8 mouse cellular contexts compared by ENCODE assay signal in the genomic region with DNA sequence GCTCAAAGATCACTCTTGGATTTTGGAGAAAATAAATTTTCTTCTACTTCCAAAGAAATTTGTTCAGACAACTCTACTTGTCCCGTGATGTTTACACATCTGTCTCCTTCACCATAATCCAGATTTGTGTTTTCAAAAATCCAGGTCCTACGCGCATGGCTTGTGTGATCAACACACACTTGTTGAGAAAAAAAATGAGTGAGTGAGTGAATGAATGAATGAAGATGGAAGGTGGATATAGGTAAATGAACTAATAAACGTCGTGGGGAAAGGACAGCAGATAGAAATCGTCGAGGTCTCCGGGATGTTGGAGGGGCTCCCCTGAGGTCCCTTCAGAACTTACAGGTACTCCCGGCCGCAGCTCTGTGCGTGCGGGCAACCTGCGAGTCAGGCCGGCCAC. TPM values are rescaled to one million over a fixed set of nuclear protein-coding genes. Genes with fewer than 3 reads are reported as not detected.
DNase-seq lines count a peak whose midpoint lies in the region; ATAC-seq and TF ChIP-seq lines count a peak whose summit lies in the region.

No protein-coding gene starts in this region.

- H3K36me3 ChIP-seq in thymus, adult 2 months (ENCODE audit: control insufficient read depth, insufficient read depth, low read length), result peaks cover 5% of the 10 kb centered on the region; the same call in 1 of the 2 replicates
- peaks cover 26% of the 10 kb centered on the region for H3K36me3 ChIP-seq in liver, embryonic 14.5 days (replicated peaks; ENCODE audit: control insufficient read depth, insufficient read depth, low read depth)

- TF ChIP-seq EP300 in liver, embryonic 14.5 days (IDR thresholded peaks at IDR 0.05; ENCODE audit: low read depth), result no peak

- no peaks in the 10 kb centered on the region for H3K9me3 ChIP-seq in liver, embryonic 14.5 days (ENCODE audit: control insufficient read depth, low read length)

- no peak for DNase-seq in gastrocnemius, adult 2 months
- DNase-seq in gastrocnemius, postnatal 10 days, result no peak
- no peak for DNase-seq in thymus, adult 2 months
- no peak for DNase-seq in thymus, adult 18-20 months
- DNase-seq in liver, embryonic 14.5 days (ENCODE audit: low read depth in 3 of 3, low spot score in 3 of 3), result no peak
- no peak for DNase-seq in adrenal gland, postnatal 14 days
- DNase-seq in T-cell, adult 2 months (ENCODE audit: low spot score), result no peak
- DNase-seq in layer of hippocampus, postnatal 36 days, result no peak

- peak; percentile 7 for ATAC-seq in liver, embryonic 14.5 days (ENCODE audit: insufficient read depth)

- no peak for TF ChIP-seq CTCF in gastrocnemius, adult 2 months (IDR thresholded peaks at IDR 0.05)
- no peak for TF ChIP-seq CTCF in thymus, adult 2 months (IDR thresholded peaks at IDR 0.05; ENCODE audit: borderline replicate concordance, control insufficient read depth, extremely low read depth, insufficient read depth, low read length, poor library complexity)
- no peak for TF ChIP-seq CTCF in liver, embryonic 14.5 days (IDR thresholded peaks at IDR 0.05; ENCODE audit: low read depth)

- peak overlapping the region; percentile 76 for H3K9ac ChIP-seq in liver, embryonic 14.5 days (replicated peaks)

- no peak for TF ChIP-seq POLR2A in thymus, adult 2 months (IDR thresholded peaks at IDR 0.05; ENCODE audit: control insufficient read depth, extremely low read depth, insufficient read depth, low read length, poor library complexity)

- peak overlapping the region; percentile 90 for H3K4me3 ChIP-seq in gastrocnemius, adult 2 months
- peak overlapping the region; percentile 73 for H3K4me3 ChIP-seq in thymus, adult 2 months (ENCODE audit: control insufficient read depth, insufficient read depth, low read length)
- peak overlapping the region; percentile 71 to 91 for H3K4me3 ChIP-seq in liver, embryonic 14.5 days (ENCODE audit: insufficient read depth in 1 of 2, low read depth in 2 of 2, low read length in 2 of 2)

- H3K27me3 ChIP-seq in thymus, adult 2 months (ENCODE audit: control insufficient read depth, insufficient read depth, low read length), result no peaks in the 10 kb centered on the region
- no peaks in the 10 kb centered on the region for H3K27me3 ChIP-seq in liver, embryonic 14.5 days (ENCODE audit: control insufficient read depth, insufficient read depth, low read length)

- WGBS in thymus, adult 2 months, result under 1% methylated on average over 14 of the region's 14 CpGs
- WGBS in liver, embryonic 14.5 days (ENCODE audit: insufficient replicate concordance), result under 1% methylated on average over 14 of the region's 14 CpGs

- peak overlapping the region; percentile 97 for H3K27ac ChIP-seq in gastrocnemius, adult 2 months
- H3K27ac ChIP-seq in thymus, adult 2 months (ENCODE audit: control insufficient read depth, insufficient read depth, low read length), result no peak overlapping the region
- H3K27ac ChIP-seq in liver, embryonic 14.5 days, result peak overlapping the region; percentile 83

- H3K4me2 ChIP-seq in liver, embryonic 14.5 days (ENCODE audit: low read depth), result peak overlapping the region; percentile 95

- intact Hi-C loops in gastrocnemius, adult 2 months (cut with DNase I), result loop anchor here (5.0 kb wide), 1 partner anchor 249 kb away; no protein-coding TSS in a partner anchor

- H3K4me1 ChIP-seq in thymus, adult 2 months (replicated peaks; ENCODE audit: control insufficient read depth, insufficient read depth, low read length), result peaks cover 28% of the 10 kb centered on the region
- H3K4me1 ChIP-seq in liver, embryonic 14.5 days (replicated peaks; ENCODE audit: control insufficient read depth in 2 of 2, insufficient read depth in 2 of 2, low read length in 1 of 2), result peaks cover 9 to 29% of the 10 kb centered on the region in 2 experiments; a peak in 3 of 4 replicates

RNA-seq across cellular contexts. Expression of gene Ppil1, which starts 0.6 kb away (rescaled TPM):
- 1 to 10 TPM; 5.1 to 7.3 TPM for total RNA-seq in gastrocnemius, adult 2 months (2021)
- 10 to 100 TPM; 11.4 to 12.4 TPM for total RNA-seq in gastrocnemius, postnatal 10 days (2021)
- 57.1 and 65.9 TPM in 2 replicates for polyA plus RNA-seq in thymus, adult 2 months (2012; rRNA removed)
- polyA plus RNA-seq in liver, embryonic 14.5 days (2012; rRNA removed), result 46.2 and 47.9 TPM in 2 replicates
- polyA plus RNA-seq in liver, embryonic 14.5 days (2014; fragmentation: Nextera tagmentation; extraction: Ambion mirVana), result 84.7 and 87.3 TPM in 2 replicates
- total RNA-seq in adrenal gland, postnatal 14 days (2021), result 26.0 and 26.4 TPM in 2 replicates
- total RNA-seq in layer of hippocampus, postnatal 36 days (2021), result 10 to 100 TPM; 17.6 to 17.9 TPM

RNA-seq across cellular contexts. Expression of gene BC004004, which starts 5.2 kb away (rescaled TPM):
- 100 to 1,000 TPM; 110 to 121 TPM for total RNA-seq in gastrocnemius, adult 2 months (2021)
- 100 to 1,000 TPM; 115 to 118 TPM for total RNA-seq in gastrocnemius, postnatal 10 days (2021)
- polyA plus RNA-seq in thymus, adult 2 months (2012; rRNA removed), result 46.0 and 61.3 TPM in 2 replicates
- polyA plus RNA-seq in liver, embryonic 14.5 days (2012; rRNA removed), result 26.1 and 27.4 TPM in 2 replicates
- polyA plus RNA-seq in liver, embryonic 14.5 days (2014; fragmentation: Nextera tagmentation; extraction: Ambion mirVana), result 57.7 and 58.1 TPM in 2 replicates
- 135 and 139 TPM in 2 replicates for total RNA-seq in adrenal gland, postnatal 14 days (2021)
- 10 to 100 TPM; 77.6 to 80.4 TPM for total RNA-seq in layer of hippocampus, postnatal 36 days (2021)

RNA-seq across cellular contexts. Expression of gene Cpne5, which starts 25.4 kb away (rescaled TPM):
- total RNA-seq in gastrocnemius, adult 2 months (2021), result not detected
- total RNA-seq in gastrocnemius, postnatal 10 days (2021), result under 1 TPM; 0.32 to 0.49 TPM
- polyA plus RNA-seq in thymus, adult 2 months (2012; rRNA removed), result 4.6 and 5.0 TPM in 2 replicates
- polyA plus RNA-seq in liver, embryonic 14.5 days (2012; rRNA removed), result 0.06 and 0.12 TPM in 2 replicates
- 0.16 and 0.28 TPM in 2 replicates for polyA plus RNA-seq in liver, embryonic 14.5 days (2014; fragmentation: Nextera tagmentation; extraction: Ambion mirVana)
- total RNA-seq in adrenal gland, postnatal 14 days (2021), result 0.52 and 0.83 TPM in 2 replicates
- 10 to 100 TPM; 30.4 to 31.7 TPM for total RNA-seq in layer of hippocampus, postnatal 36 days (2021)

RNA-seq across cellular contexts. Expression of gene Pi16, which starts 54.1 kb away (rescaled TPM):
- 10 to 100 TPM; 21.9 to 52.6 TPM for total RNA-seq in gastrocnemius, adult 2 months (2021)
- total RNA-seq in gastrocnemius, postnatal 10 days (2021), result 10 to 100 TPM; 38.8 to 45.1 TPM
- 22.7 and 24.5 TPM in 2 replicates for polyA plus RNA-seq in thymus, adult 2 months (2012; rRNA removed)
- polyA plus RNA-seq in liver, embryonic 14.5 days (2012; rRNA removed), result 0.90 and 0.97 TPM in 2 replicates
- 0.39 and 0.52 TPM in 2 replicates for polyA plus RNA-seq in liver, embryonic 14.5 days (2014; fragmentation: Nextera tagmentation; extraction: Ambion mirVana)
- total RNA-seq in adrenal gland, postnatal 14 days (2021), result 20.9 and 25.7 TPM in 2 replicates
- total RNA-seq in layer of hippocampus, postnatal 36 days (2021), result 1 to 10 TPM; 1.2 to 1.4 TPM

Comparison
In these comparisons a context has a peak if more than half of its experiments do, and no peak if none do; other contexts are left out.
1. RNA of gene Cpne5, which starts 25.4 kb away (total RNA-seq): 30.4 to 31.7 TPM in layer of hippocampus, postnatal 36 days; 0.52 to 0.83 TPM in adrenal gland, postnatal 14 days, 0.32 to 0.49 TPM in gastrocnemius, postnatal 10 days and not detected in gastrocnemius, adult 2 months; every median in the first group is over 10 times any median in the second.
2. Peak in every context shown above with its lines, with median percentiles within 50 percentile points of each other: H3K4me3 ChIP-seq.